Mouse (Mus musculus): ENCODE data around the gene Coq10b. TPM values are rescaled to one million over a fixed set of nuclear protein-coding genes. Genes with fewer than 3 reads are reported as not detected.
A peak's percentile ranks its signal among the peaks of the same experiment; 100 is the strongest.

Gene Coq10b
- total and polyA plus RNA-seq, 2 experiments from 2014 or later: 11.5 to 32.2 TPM

DNA sequence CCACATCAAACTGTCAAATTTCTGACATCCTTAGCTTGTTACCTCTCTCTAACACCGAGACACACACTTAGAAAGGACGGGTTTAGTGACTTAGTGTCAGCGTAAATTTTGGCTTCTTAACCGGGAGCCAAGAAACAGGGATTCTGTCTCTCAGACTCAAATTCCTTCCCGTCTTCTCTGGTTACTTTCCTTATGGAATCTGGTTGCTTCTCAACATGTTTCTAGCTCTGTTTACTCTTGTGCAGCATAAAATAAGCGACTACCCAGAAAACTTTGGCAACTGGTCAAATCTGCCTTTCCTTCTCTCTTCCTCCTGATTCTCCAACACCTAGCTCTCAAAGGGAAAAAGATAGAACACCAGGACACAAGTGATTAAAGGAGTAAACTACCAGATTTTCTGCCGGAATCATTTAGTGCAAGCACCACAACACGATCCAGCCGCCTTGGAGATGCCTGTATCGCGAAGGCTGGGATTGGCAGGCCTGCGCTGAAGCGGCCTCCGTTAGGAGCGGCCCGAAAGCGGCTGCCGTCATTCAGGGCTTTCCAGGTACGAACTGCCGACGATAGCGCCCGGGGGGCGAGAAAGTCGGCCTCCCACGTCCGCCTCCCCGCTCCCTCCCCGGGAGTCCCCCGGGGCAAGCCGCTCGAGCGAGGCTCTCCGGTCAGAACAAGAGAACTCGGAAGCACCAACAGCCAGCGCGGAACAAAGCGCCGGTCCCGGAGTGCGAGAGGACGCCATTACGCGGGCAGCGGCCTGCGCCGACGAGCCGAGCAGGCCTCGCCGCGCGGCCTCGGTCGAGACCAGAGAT lies 25.9 kb upstream of the Coq10b start:
- H3K4me3 ChIP-seq (ENCODE audit: low read depth, low read length): peak overlapping the region; percentile 98
- peaks cover 12% of the 10 kb centered on the region for H3K4me1 ChIP-seq (ENCODE audit: control insufficient read depth, insufficient read depth)
- no peaks in the 10 kb centered on the region for H3K27me3 ChIP-seq (ENCODE audit: control insufficient read depth, insufficient read depth, low read length)
- WGBS: under 1% methylated on average over 55 of the region's 55 CpGs
- ATAC-seq (ENCODE audit: insufficient read depth, low read depth) (peak; percentile 54), DNase-seq (ENCODE audit: low spot score) (peak; percentile 27)
- peak overlapping the region; percentile 98 for H3K27ac ChIP-seq (ENCODE audit: low read depth)
- no peaks in the 10 kb centered on the region for H3K36me3 ChIP-seq (replicated peaks; ENCODE audit: control insufficient read depth, insufficient read depth, low read length)
- H3K9me3 ChIP-seq (replicated peaks; ENCODE audit: control insufficient read depth, low read length): no peaks in the 10 kb centered on the region
- H3K9ac ChIP-seq (replicated peaks; ENCODE audit: low read depth, low read length): peak overlapping the region; percentile 99
- H3K4me2 ChIP-seq (ENCODE audit: low read depth, low read length): peak overlapping the region; percentile 86
- no peak for TF ChIP-seq CTCF (IDR thresholded peaks at IDR 0.05; ENCODE audit: low read depth)
- no peak for TF ChIP-seq EP300 (IDR thresholded peaks at IDR 0.05; ENCODE audit: low read depth)

DNA sequence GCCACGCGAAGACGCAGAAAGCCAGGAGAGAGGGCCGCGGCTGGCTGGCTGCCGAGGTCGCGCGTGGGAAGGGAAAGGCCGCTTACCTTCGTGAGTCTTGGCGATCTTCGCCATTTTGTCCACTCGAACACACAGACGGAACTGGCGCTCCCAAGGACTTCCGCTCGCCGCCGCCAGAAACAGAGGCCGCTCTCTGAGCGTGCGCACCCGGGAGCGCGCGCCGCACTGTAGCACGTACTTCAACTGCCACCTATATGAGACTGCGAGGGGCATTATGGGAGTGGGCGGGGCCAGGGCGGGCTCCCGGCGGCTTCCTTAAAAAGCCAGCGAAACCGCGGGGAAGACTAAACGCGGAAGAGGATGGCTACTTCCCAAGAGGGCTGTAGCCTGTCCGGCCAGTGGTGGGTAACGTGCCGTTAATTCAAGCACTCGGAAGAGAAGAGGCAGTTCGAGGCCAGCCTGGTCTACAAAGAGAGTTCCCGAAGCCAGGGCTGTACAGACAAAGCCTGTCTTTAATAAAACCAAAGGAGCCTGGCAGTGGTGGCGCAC lies 25.2 kb upstream of the Coq10b start, which contains the start of gene Sf3b1:
Sf3b1 (minus strand) TSS at position 229 of the 549 bp plus-strand sequence.
- Histone ChIP-seq H3K9me3 (replicated peaks; ENCODE audit: control insufficient read depth, low read length) (no peaks in the 10 kb centered on the region), H3K36me3 (replicated peaks; ENCODE audit: control insufficient read depth, insufficient read depth, low read length) (no peaks in the 10 kb centered on the region), H3K4me1 (ENCODE audit: control insufficient read depth, insufficient read depth) (peaks cover 12% of the 10 kb centered on the region), H3K27me3 (ENCODE audit: control insufficient read depth, insufficient read depth, low read length) (no peaks in the 10 kb centered on the region), H3K4me3 (ENCODE audit: low read depth, low read length) (peak within 1 kb of the TSS; percentile 98), H3K9ac (replicated peaks; ENCODE audit: low read depth, low read length) (peak within 1 kb of the TSS; percentile 99), H3K27ac (ENCODE audit: low read depth) (peak within 1 kb of the TSS; percentile 98), H3K4me2 (ENCODE audit: low read depth, low read length) (peak within 1 kb of the TSS; percentile 86)
- ATAC-seq (ENCODE audit: insufficient read depth, low read depth): peak; percentile 99
- TF ChIP-seq CTCF (IDR thresholded peaks at IDR 0.05; ENCODE audit: low read depth) (no peak), EP300 (IDR thresholded peaks at IDR 0.05; ENCODE audit: low read depth) (no peak; the same call in 1 of the 2 replicates)
- WGBS: 2% methylated on average over 46 of the region's 46 CpGs
- peak; percentile 95 for DNase-seq (ENCODE audit: low spot score)

DNA sequence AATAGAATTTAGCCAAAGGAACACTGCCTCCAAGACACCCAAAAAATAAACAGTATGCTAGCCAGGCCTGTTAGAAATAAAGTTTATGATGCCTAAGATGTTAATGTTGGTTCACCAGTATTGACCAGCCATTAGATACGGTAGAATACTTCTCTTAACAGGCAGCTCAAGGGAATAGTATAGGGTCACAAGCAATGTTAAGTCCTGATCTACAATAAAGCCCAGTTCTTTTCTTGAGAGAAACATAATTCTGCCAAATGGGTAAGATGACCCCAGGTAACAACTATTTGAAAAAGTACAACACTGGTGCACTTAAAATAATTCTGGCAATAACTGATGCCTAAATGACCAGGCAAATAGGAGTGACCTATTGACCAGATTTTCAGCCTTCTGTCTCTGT lies 24.6 kb upstream of the Coq10b start:
- H3K9ac ChIP-seq (replicated peaks; ENCODE audit: low read depth, low read length): peak overlapping the region; percentile 99; the same call in 1 of the 2 replicates
- ATAC-seq (ENCODE audit: insufficient read depth, low read depth) (no peak), DNase-seq (ENCODE audit: low spot score) (no peak)
- H3K4me1 ChIP-seq (ENCODE audit: control insufficient read depth, insufficient read depth): peaks cover 12% of the 10 kb centered on the region
- H3K27ac ChIP-seq (ENCODE audit: low read depth): peak overlapping the region; percentile 98; the same call in 1 of the 2 replicates
- 87% methylated on average over 1 of the region's 1 CpGs for whole genome bisulfite sequencing
- TF ChIP-seq CTCF (IDR thresholded peaks at IDR 0.05; ENCODE audit: low read depth) (no peak), EP300 (IDR thresholded peaks at IDR 0.05; ENCODE audit: low read depth) (no peak)
- peak overlapping the region; percentile 98 for H3K4me3 ChIP-seq (ENCODE audit: low read depth, low read length)
- peak overlapping the region; percentile 59 for H3K4me2 ChIP-seq (ENCODE audit: low read depth, low read length)
- H3K9me3 ChIP-seq (replicated peaks; ENCODE audit: control insufficient read depth, low read length): no peaks in the 10 kb centered on the region
- H3K27me3 ChIP-seq (ENCODE audit: control insufficient read depth, insufficient read depth, low read length): no peaks in the 10 kb centered on the region
- no peaks in the 10 kb centered on the region for H3K36me3 ChIP-seq (replicated peaks; ENCODE audit: control insufficient read depth, insufficient read depth, low read length)

DNA sequence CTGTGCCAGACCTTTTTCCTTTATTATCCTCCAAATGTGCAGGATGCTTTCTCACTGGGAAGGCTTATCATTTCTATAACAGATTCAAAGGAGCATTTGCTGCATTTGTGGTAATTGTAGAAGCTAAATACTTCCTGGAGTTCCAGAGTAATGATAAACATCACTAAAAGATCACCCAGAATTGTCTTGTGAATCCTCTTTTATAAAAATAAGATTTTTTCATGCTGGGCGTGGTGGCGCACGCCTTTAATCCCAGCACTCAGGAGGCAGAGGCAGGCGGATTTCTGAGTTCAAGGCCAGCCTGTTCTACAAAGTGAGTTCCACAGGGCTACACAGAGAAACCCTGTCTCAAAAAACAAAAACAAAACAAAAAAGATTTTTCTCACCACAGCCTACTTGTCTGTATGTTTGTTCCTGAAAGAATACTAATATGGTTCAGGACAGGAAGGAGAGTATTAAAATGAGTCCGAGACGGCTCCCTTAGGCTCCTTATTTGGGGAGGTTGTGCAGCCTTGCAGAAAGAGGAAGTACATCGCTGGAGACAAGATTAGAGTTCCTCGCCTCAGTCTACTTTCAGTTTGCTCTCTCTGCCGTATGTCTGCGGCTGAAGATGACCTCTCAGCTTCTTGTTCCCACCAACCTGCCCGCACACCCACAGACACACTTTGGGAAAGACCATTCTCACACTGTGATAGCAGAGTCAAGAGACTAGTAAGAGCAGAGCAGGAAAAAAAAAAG lies 23.9 kb upstream of the Coq10b start:
- no peak overlapping the region for H3K9ac ChIP-seq (replicated peaks; ENCODE audit: low read depth, low read length)
- DNase-seq (ENCODE audit: low spot score) (no peak), ATAC-seq (ENCODE audit: insufficient read depth, low read depth) (no peak)
- TF ChIP-seq CTCF (IDR thresholded peaks at IDR 0.05; ENCODE audit: low read depth): no peak
- no peak for TF ChIP-seq EP300 (IDR thresholded peaks at IDR 0.05; ENCODE audit: low read depth)
- peak overlapping the region; percentile 49 for H3K4me2 ChIP-seq (ENCODE audit: low read depth, low read length)
- H3K27me3 ChIP-seq (ENCODE audit: control insufficient read depth, insufficient read depth, low read length): no peaks in the 10 kb centered on the region
- H3K27ac ChIP-seq (ENCODE audit: low read depth): peak overlapping the region; percentile 60
- H3K4me1 ChIP-seq (ENCODE audit: control insufficient read depth, insufficient read depth): peaks cover 12% of the 10 kb centered on the region
- no peaks in the 10 kb centered on the region for H3K36me3 ChIP-seq (replicated peaks; ENCODE audit: control insufficient read depth, insufficient read depth, low read length)
- peak overlapping the region; percentile 26; the same call in 1 of the 2 replicates for H3K4me3 ChIP-seq (ENCODE audit: low read depth, low read length)
- 56% methylated on average over 11 of the region's 11 CpGs for WGBS
- H3K9me3 ChIP-seq (replicated peaks; ENCODE audit: control insufficient read depth, low read length): no peaks in the 10 kb centered on the region

DNA sequence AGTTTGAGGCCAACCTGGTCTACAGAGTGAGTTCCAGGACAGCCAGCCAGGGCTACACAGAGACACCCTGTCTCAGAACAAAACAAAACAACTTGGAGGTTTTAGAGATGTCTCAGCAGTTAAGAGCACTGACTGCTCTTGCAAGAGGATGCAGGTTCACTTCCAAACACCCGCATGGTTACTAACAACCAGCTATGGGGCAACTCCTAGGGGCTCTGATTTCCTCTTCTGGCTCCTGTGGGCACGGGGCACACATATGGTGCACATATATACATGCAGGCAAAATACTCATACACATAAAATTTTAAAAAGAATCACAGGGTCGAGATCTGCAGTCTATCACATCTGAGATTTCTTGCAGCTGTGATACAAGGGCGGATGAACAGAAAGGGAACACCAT lies 23.1 kb upstream of the Coq10b start:
- no peak for ATAC-seq (ENCODE audit: insufficient read depth, low read depth)

More for the DNA sequence above, 23.1 kb upstream of the Coq10b start:
- Histone ChIP-seq H3K27ac (ENCODE audit: low read depth) (peak overlapping the region; percentile 60; the same call in 1 of the 2 replicates), H3K9ac (replicated peaks; ENCODE audit: low read depth, low read length) (no peak overlapping the region), H3K36me3 (replicated peaks; ENCODE audit: control insufficient read depth, insufficient read depth, low read length) (no peaks in the 10 kb centered on the region), H3K4me3 (ENCODE audit: low read depth, low read length) (no peak overlapping the region), H3K9me3 (replicated peaks; ENCODE audit: control insufficient read depth, low read length) (no peaks in the 10 kb centered on the region), H3K4me1 (ENCODE audit: control insufficient read depth, insufficient read depth) (peaks cover 5% of the 10 kb centered on the region), H3K27me3 (ENCODE audit: control insufficient read depth, insufficient read depth, low read length) (no peaks in the 10 kb centered on the region), H3K4me2 (ENCODE audit: low read depth, low read length) (peak overlapping the region; percentile 49; the same call in 1 of the 2 replicates)
- no peak for DNase-seq (ENCODE audit: low spot score)
- WGBS: 71% methylated on average over 4 of the region's 4 CpGs
- TF ChIP-seq EP300 (IDR thresholded peaks at IDR 0.05; ENCODE audit: low read depth) (no peak), CTCF (IDR thresholded peaks at IDR 0.05; ENCODE audit: low read depth) (no peak)

Data from heart, postnatal 0 days (tissue).